Mouse (Mus musculus) WW6 (cell line): ENCODE measurements around the gene Usf2.

ENCODE experiments used
- DNase-seq: peaks from one replicate; pipeline ENCODE4 v3.0.0-alpha.2; 2013; ENCODE audit warnings: low read depth, low spot score

Usf2 gene

GRCm38 (mm10) chr7:30956756-30957366 lies at the start of gene Usf2:
Gene Usf2 (minus strand): TSS chr7:30956803.
- no peak for DNase-seq

- no peak for DNase-seq
These were observed 46.0 kb upstream of the Usf2 start for GRCm38 (mm10) chr7:31002650-31003049.

GRCm38 (mm10) chr7:31000505-31001020 lies 44.0 kb upstream of the Usf2 start:
- no peak for DNase-seq

- no peak for DNase-seq
These were observed 39.9 kb upstream of the Usf2 start for GRCm38 (mm10) chr7:30996491-30996890.

GRCm38 (mm10) chr7:30993986-30994385 lies 37.4 kb upstream of the Usf2 start:
- no peak for DNase-seq

- DNase-seq = no peak
These were observed 35.5 kb upstream of the Usf2 start for GRCm38 (mm10) chr7:30992148-30992547.

GRCm38 (mm10) chr7:30988519-30989162 lies 32.0 kb upstream of the Usf2 start:
- DNase-seq = no peak

GRCm38 (mm10) chr7:30985357-30985756 lies 28.8 kb upstream of the Usf2 start:
- DNase-seq = no peak

- DNase-seq = no peak
These were observed 25.1 kb upstream of the Usf2 start for GRCm38 (mm10) chr7:30981703-30982102.

GRCm38 (mm10) chr7:30973501-30974289 lies 17.1 kb upstream of the Usf2 start, which contains the start of gene Fam187b:
Gene Fam187b (plus strand): TSS chr7:30973790.
- DNase-seq = peak; percentile 78

- no peak for DNase-seq
These were observed 16.6 kb upstream of the Usf2 start, which contains the start of gene Lsr for GRCm38 (mm10) chr7:30973251-30973500. Gene Lsr (minus strand): TSS chr7:30973464.

- DNase-seq = no peak
These were observed 16.0 kb upstream of the Usf2 start for GRCm38 (mm10) chr7:30972426-30973250.

- no peak for DNase-seq
These were observed 15.3 kb upstream of the Usf2 start for GRCm38 (mm10) chr7:30971901-30972300.

- DNase-seq = no peak
These were observed 12.6 kb upstream of the Usf2 start for GRCm38 (mm10) chr7:30969174-30969573.

- no peak for DNase-seq
These were observed 12.0 kb upstream of the Usf2 start for GRCm38 (mm10) chr7:30968611-30969010.

GRCm38 (mm10) chr7:30966657-30967056 lies 10.1 kb upstream of the Usf2 start:
- DNase-seq = no peak

- DNase-seq = no peak
These were observed 9.1 kb upstream of the Usf2 start for GRCm38 (mm10) chr7:30965677-30966076.

- DNase-seq = no peak
These were observed 7.8 kb upstream of the Usf2 start for GRCm38 (mm10) chr7:30964366-30964765.

GRCm38 (mm10) chr7:30962862-30963261 lies 6.3 kb upstream of the Usf2 start:
- DNase-seq = no peak

- no peak for DNase-seq
These were observed 3.3 kb upstream of the Usf2 start for GRCm38 (mm10) chr7:30959786-30960349.

- no peak for DNase-seq
These were observed 2.4 kb upstream of the Usf2 start for GRCm38 (mm10) chr7:30958866-30959487.
